Mouse (Mus musculus) adrenal gland, postnatal 36 days (tissue): ENCODE data around the gene Metap2. TPM values are rescaled to one million over a fixed set of nuclear protein-coding genes. Genes with fewer than 3 reads are reported as not detected.
"Not testable (repeated sequence)": the region's sequence is repeated elsewhere in the genome, so short reads cannot be mapped to it uniquely, and the experiment has no call there.

Source experiments
- DNase-seq, 2 experiments: peaks; one replicate each; pipeline ENCODE4 v3.0.0; 2021; ENCODE audit warnings: mixed read lengths in 1 of 2
- total RNA-seq, 2 experiments: library from RNA; stranded (reverse); gene quantifications; 2 replicates each; pipeline ENCODE4 v1.2.3; 2021

The Metap2 gene
- total RNA-seq, 2 experiments from 2014 or later, result 181 to 185 TPM

DNA sequence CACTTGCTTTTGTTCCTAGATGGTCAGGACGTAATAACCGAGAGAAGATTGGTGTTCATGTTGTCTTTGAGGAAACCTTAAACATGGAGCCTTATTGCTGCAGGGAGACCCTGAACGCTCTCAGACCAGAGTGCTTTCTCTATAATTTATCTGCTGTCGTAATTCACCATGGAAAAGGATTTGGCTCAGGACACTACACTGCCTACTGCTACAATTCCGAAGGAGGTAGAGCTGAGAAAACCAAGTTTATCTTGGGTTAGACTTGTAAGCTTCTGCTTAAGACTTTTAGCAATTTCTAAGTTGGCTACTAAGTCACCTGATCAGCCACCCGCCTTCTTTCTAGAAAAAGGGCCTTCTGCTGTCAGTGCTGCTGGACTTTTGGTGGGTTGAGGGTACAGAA, 40.8 kb downstream of the Metap2 start:
- no peak for DNase-seq

DNA sequence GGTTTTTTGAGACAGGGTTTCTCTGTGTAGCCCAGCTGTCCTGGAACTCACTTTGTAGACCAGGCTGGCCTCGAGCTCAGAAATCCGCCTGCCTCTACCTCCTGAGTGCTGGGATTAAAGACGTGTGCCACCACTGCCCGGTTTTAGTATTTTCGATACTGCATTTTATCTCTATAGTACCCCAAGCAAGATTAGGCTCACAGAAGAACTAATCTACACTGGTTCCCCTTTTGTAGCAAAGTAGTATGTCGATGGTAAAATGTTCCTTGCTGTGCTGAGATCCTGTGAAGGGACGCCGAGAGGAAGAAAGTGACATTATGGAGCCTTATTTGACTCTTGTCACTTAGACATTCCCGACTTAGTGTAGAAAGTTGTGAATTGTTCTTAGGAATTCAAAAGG, 41.8 kb downstream of the Metap2 start:
- DNase-seq, result no peak

DNA sequence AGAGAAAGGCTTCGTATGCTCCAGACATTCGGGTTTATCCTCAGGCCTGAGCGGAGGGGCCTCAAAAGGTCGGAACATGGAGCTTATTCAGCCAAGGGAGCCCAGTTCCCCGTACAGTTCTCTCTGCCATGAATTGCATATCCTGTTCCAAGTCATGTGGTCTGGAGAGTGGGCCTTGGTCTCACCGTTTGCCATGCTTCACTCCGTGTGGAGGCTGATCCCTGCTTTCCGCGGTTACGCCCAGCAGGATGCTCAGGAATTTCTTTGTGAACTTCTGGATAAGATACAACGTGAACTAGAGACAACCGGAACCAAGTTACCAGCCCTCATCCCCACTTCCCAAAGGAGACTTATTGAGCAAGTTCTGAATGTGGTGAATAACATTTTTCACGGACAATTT, 50.2 kb downstream of the Metap2 start:
- DNase-seq, result no peak

DNA sequence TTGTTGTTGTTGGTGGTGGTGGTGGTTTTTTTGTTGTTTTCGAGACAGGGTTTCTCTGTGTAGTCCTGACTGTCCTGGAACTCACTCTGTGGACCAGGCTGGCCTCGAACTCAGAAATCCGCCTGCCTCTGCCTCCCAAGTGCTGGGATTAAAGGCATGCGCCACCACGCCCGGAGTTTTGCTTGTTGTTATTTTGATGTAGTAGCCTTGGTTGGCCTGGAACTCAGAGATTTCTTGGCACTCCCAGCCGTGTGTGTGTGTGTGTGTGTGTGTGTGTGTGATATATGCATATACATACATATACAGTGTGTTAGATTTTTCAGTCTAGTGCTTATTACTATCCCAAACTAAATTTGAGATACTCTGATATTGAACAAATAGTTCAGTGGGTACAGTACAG, 61.8 kb downstream of the Metap2 start:
- DNase-seq, result not testable (repeated sequence)

DNA sequence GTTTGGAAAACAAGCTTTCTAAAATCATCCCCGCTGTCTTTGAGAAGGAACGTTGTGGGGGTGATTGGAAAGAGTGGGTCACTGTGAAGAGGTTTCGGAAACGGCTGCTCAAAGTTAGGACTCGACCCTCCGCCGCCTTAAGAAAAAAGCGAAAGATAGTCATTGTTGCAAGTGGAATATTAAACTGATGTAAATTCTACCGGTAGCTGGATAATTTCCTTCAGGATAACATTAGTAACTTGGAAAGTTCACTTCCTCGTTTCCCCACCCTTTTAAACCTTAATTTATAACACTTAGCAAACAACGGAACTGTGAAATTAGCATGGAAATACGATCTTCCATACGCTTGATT, 62.5 kb downstream of the Metap2 start:
- DNase-seq, result no peak

DNA sequence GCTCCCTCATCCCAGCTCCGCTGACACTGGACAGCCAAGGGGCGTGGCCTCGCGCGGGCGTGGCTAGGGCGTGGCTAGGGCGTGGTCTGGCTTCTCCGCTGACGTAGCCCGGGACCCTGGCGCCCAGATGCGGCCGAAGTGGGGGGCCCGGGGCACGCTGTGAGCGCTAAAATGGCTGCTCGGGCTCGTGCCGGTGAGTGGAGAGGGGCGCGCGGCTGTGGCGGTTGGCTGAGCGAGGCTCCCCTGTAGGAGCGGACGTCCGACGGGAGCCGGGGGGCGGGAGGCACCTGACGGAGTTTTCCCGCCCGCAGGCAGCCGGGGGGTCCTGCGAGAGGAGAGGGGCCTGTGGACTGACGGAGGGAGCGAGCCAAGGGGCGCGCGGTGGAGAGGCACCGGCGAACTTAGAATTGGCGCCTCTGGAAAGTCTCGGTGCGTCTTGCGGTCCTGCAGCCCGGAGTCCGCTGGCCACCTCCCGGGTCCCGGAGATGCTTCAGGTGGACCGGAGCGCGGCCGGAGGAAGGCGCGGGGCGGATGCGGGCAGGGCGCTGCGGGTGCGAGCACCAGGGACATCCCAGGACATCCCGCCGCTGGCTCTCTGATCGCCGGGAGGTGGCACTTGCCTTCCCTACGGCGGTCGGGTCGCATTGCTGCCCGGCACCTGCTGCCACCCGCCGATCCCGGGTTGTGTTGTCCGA, 63.0 kb downstream of the Metap2 start:
- peak; percentile 82 to 84 for DNase-seq

DNA sequence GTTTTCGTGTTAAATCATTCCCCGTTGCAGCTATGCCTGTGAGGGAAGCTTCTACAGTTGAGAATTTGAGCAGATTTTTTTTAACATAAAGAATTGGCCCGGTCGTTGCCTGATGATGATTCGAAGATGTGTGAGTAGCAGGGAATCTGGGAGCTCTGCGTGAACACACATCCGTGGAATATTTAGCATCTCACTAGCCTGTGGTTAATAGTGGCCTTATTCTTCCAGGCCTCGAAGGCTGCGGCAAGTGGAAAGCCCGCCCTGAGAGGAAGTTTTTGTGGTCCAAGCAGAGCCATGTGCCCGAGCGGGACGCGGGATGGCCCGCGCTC, 63.6 kb downstream of the Metap2 start:
- no peak for DNase-seq

DNA sequence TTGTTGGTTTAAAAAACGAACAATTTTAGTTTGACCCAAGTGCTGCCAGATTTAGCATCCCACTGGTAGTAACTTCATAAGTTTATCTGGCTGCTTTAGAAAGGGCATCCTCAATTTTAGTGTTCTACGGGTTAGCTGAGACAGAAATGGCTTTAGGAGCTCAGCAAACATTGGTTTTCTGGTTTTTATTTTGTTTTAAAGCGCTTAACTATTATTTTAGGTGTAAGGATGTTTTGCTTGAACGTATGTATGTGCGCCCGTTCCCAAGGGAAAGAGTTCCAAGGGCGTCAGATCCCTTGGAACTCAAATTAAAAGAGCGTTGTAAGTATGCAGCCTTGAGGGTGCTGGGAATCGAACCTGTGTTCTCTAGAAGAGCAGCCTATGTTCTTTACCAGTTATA, 64.1 kb downstream of the Metap2 start:
- no peak for DNase-seq

DNA sequence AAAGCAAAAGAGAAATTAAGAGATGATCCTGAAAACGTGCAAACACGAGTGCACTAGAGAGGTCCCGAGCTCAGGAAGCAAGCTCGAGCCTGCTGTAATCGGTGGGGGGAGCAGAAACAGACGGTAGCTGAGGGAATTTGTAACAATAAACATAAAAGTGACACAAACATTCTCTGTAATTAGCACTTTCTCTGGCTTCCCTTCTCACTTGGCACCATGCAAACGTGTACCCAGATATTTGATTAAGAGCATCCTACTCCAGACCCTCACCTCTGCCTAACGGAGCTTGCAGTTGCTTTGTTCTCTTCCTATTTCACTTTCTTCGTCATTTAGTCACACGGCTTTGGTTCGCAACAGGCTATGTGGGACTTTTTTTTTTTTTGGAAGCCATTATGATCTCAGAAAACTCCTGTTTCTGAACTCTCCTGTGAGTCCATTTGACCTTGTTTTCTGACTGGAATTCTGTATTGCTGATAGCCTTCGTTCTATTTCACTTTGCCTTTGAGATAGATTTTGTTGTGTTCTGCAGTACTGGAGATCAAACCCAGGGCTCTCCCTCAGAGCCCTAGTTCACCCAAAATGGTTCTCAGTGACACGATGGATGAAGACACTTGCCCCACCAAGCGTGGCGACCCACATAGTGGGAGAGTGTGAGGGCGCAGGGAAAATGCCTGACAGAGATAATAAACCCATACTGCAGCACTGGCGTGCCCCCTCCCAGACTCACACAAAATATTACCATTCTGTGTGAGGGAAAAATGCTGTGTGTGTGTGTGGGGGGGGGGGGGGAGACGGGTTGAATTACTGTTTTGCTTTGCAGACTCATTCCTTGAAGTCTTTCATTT, 64.9 kb downstream of the Metap2 start:
- DNase-seq, result no peak

DNA sequence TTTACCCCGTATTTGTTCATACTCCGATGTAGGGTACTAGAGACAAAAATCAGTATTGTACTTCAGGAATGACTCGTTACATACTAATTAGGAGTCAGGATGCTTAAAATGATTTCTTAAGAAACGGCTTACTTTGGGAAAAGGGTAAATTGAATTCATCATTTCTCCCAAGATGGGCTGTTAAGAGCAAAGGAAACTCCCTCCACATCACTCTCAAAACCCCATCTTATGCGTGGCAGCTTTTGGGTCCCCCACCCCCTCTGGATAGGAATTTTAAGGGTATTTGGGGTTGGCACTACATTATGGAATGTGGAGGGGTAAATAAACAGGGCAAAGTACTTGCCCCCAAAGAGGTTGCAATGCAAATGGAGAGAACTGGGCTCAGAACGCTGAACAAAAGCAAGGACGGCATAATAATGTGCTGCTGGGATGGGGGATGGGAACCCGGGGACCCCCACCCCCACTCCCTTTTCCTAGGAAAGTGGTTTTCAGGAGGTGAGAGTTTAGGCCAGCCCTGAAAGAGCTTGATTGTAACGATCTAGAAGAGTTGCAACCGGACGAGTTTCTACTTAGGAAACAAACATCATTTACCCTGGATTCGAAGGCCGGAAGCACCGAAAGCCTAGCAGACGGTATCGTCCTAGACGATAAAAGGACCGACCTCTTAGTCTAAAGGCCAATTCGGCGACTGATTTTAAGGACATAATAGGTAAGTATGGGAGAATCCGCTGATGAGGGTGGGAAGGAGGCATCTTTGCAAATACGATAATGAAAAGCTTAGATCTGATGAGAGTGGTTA, 65.8 kb downstream of the Metap2 start, which contains the start of gene Usp44:
Gene Usp44 (plus strand): TSS at position 625 of the 799 bp plus-strand sequence.
- DNase-seq, result no peak

DNA sequence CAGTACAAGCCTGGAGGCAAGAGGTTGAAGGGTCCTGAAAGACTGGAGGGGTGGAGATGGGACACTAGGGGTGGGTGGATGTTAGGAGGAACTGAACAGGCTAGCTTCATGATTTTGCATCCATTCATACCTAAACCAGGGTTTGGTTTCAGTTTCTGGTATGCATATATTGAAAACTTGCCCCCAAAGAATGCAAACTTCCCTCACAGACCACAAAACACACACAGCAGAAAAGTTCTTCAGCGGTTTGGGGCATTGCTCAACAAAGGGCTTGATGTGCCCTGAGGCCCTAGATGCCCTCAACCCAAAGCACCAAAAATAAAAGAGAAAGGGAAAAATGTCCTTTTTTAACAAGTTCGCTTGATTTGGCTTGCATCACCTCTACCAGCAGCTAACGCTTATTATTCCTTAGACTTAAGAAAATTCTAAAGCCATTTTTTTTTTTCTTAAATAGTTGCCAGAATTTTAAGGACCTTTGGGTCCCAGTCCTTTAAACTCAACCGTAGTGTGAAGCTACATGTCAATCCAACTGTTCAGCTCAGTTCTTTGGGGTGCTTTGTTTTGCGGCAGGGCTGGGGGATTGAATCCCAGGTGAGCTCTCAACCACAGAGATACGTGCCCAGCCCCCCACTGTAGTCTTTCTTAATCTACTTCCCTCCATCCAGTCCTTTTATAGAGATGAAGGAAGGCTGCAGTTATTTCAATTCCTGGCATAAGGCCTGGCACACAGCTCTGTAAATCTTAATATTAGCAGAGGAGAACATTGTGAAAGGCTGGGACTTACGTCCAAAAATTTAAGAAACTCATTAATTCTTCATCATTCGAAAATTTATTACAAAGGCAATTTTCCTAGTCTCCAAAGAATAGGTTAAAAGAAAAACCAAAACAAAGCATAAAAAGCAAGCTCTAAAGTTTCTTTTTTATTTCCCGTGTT, 66.7 kb downstream of the Metap2 start:
- no peak for DNase-seq

DNA sequence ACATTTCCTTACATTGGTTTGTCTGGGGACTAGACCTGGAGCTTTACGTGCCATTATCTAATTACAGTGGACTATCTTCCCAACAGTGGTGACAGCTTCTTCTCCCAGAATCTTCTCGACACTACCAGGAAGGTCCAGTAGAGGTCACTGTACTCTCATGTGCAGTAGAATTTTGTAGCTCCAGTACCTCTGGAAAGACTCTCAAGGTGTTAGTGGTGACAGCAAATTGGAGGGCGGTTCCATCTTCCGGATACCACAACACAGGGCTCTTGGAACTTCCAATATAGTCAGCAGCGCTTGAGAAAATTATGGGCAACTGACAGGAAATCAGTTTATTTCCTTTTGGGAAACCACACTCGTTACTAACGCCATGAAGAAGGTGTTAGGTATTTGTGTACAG, 78.2 kb downstream of the Metap2 start:
- DNase-seq, result peak; percentile 46 to 75

DNA sequence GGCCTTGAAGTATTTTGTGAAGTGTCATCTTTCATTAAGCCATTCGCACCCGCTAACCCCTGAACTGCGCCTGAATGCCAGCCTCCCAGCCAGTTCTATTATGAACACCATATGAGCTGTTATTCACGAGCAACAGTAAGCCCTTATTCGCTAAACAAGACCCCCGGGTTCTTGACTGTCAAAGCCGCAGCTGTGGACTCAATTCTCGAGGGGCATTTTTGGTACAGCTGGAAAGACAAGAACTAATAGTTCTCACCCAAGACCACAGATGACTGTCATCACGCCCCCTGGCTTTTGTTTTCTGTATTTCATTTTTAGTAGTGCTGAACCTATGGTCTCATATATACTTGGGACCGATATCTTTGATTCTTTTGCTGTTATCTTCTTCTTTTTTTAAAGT, 83.1 kb downstream of the Metap2 start:
- no peak for DNase-seq

DNA sequence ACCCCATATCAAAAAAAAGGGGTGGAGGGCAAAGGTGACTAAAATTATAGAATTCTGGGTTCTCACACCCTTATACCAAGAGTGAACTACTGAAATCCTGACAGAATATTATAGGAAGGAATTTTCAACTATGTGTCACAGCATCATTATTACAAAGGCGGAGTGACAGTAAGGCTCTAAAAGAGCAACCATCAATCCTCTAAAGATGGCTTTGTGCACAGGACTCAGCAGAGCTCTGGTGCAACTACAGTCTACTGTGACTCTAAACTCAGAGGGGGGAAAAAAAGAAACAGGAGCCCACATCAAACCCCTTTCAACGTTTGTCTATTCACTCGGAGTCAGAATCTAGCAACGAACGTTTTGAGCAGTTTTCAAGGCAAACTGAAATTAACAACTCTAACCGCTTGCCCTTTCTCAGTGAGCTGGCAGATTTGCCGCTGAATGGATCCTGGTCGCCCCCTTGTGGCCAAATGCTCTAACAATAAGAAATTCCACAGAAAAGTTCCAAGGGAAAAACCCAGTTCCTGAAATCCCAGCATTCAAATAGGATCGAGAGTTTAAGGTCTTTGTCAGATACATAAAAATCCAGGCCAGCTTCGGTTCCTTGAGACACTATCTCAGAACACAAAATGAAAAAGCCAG, 84.0 kb downstream of the Metap2 start:
- DNase-seq, result peak; percentile 80 to 86

DNA sequence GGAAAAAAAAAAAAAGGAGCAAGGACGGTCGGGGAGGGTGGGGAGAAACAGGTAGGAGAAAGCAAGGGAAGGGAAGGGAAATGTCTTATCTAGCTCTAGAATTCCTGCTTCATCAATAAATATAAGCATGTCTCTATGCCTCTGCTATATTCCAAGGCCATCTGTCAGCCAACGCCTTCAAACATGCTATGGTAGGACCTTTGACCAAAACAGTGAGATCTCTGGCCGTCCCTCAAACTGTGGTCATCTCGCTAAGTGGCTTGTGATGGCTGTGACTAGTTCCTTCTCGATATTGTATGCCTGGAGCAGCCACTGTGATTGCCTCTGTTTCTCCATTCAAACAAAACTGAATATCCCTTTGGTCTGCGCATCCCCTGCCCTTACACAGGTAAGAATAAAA, 84.8 kb downstream of the Metap2 start:
- DNase-seq, result no peak

DNA sequence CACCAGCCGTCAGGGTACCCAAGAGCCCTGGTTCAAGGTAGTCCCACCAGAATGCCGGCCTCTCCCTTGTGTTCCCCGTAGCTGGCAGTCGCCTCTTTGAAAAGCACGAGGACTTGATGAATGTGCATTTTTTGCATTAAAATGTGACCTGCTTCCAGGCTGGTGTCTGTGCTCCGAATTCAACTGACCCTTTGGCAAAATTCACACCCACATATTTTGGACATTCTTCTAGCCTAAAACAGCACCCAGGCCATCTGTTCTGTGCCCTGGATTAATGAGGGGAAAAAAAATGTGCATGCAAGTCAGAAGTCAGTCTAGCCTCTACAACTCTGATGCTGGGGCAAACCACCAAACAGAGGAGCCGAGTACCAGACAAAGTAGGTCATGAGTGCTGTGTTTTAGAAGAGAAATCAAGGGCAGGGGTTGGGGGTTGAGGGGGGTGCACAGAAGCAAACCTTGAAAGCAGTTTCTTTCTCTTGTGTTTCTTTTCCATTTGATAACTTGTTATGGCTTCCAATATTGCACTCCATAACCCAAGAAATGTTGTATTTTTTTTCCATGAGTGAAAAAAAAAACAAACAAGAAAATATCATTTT, 86.2 kb downstream of the Metap2 start:
- DNase-seq, result no peak

DNA sequence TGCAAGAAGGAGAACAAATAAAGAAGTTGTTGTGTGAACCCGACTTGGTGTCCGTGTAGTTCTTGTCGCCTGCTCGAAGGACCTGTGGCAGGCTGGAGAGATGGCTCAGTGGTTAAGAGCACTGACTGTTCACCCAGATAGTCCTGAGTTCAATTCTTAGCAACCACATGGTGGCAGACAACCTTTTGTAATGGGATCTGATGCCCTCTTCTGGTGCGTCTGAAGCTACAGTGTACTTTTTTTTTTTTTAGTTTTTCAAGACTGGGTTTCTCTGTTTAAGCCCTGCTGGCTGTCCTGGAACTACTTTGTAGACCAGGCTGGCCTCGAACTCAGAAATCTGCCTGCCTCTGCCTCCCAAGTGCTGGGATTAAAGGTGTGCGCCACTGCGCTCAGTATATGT, 87.5 kb downstream of the Metap2 start:
- DNase-seq, result not testable (repeated sequence)
